Mouse (Mus musculus): ENCODE results near the gene Sema6d. TPM values are rescaled to one million over a fixed set of nuclear protein-coding genes. Genes with fewer than 3 reads are reported as not detected.
"Not testable (repeated sequence)": the region's sequence is repeated elsewhere in the genome, so short reads cannot be mapped to it uniquely, and the experiment has no call there.

The Sema6d gene
- total RNA-seq, 1 experiment from 2014 or later: not detected

GRCm38 (mm10) chr2:124329473-124330130, 239.8 kb downstream of the Sema6d start:
- ATAC-seq (replicated peaks in 1 of 2; ENCODE audit: insufficient read depth in 1 of 2, low FRiP score in 2 of 2, low TSS enrichment in 1 of 2, low read depth in 1 of 2, poor library complexity in 2 of 2, severe bottlenecking in 2 of 2): no peak

GRCm38 (mm10) chr2:124332890-124333289, 243.1 kb downstream of the Sema6d start:
- no peak for ATAC-seq (replicated peaks in 1 of 2; ENCODE audit: insufficient read depth in 1 of 2, low FRiP score in 2 of 2, low TSS enrichment in 1 of 2, low read depth in 1 of 2, poor library complexity in 2 of 2, severe bottlenecking in 2 of 2)

DNA sequence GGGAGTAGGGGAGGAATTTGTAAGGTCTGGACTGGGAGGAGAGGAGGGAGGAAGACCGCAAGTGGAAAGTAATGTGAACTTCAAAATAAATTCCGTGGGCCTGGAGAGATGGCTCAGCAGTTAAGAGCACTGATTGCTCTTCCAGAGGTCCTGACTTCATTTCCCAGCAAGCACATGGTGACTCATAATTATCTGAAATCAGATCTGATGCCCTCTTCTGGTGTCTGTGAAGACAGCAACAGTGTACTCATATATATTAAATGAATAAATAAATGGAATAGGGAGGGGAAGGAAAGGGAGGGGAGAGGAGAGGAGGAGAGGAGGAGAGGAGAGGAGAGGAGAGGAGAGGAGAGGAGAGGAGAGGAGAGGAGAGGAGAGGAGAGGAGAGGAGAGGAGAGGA, 244.9 kb downstream of the Sema6d start:
- ATAC-seq (replicated peaks in 1 of 2; ENCODE audit: insufficient read depth in 1 of 2, low FRiP score in 2 of 2, low TSS enrichment in 1 of 2, low read depth in 1 of 2, poor library complexity in 2 of 2, severe bottlenecking in 2 of 2): not testable (repeated sequence)

DNA sequence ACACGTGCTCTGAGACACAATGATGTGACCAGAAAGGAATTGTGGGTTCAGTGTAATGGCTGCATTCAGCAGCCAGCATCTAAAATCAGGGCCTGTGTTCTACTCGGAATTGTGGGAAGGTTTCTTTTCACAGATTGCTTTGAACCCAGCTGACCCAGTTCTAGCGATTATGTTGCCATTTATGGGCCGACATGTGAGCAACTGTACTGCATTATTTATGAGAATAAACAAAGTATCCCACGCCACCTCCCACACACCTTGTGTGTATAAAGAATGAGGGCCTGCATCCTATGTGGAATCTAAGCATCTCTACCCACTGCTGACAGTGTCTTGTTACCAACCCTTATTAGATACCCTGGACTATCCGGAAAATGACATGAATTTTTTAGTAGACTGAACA, 248.5 kb downstream of the Sema6d start:
- ATAC-seq (replicated peaks in 1 of 2; ENCODE audit: insufficient read depth in 1 of 2, low FRiP score in 2 of 2, low TSS enrichment in 1 of 2, low read depth in 1 of 2, poor library complexity in 2 of 2, severe bottlenecking in 2 of 2): no peak

DNA sequence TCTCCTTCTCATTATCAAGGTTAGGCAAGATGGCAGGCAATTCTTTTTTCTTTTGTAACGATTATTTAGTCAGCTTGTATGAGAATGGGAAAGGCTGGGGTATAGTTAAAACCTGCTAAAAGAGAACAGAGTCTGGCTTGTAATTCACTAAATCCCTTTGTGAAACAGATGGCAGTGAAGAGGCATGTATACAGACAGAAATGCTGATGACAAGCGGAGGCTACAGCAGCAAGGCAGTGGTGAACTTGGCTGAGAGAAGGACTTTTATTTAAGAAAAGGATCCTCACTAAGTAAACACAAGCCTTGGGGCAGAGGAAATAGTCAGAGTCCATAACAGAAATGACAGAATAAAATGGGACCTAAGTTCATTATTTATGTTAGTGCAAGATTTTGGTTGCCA, 264.4 kb downstream of the Sema6d start:
- ATAC-seq (replicated peaks in 1 of 2; ENCODE audit: insufficient read depth in 1 of 2, low FRiP score in 2 of 2, low TSS enrichment in 1 of 2, low read depth in 1 of 2, poor library complexity in 2 of 2, severe bottlenecking in 2 of 2): no peak

GRCm38 (mm10) chr2:124354716-124355115, 264.9 kb downstream of the Sema6d start:
- no peak for ATAC-seq (replicated peaks in 1 of 2; ENCODE audit: insufficient read depth in 1 of 2, low FRiP score in 2 of 2, low TSS enrichment in 1 of 2, low read depth in 1 of 2, poor library complexity in 2 of 2, severe bottlenecking in 2 of 2)

DNA sequence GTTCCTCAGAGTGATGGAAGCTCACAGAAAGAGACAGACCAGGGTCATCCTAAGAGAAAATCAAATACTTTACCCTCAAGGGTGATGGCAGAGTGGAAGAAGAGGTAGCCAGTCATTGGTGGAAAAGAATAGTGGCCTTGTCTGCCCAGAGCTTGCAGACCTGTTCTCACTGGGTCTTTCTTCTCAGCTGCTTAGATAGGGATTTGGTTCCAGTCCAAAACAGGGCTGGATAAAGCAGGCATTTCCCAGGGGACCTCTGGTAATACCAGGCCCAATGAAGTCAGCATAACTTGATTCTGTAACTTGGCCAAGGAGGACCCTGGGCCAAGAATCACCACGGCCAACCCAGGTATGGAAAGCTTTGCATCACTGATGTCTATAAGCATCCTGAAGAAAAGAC, 279.5 kb downstream of the Sema6d start:
- ATAC-seq (replicated peaks in 1 of 2; ENCODE audit: insufficient read depth in 1 of 2, low FRiP score in 2 of 2, low TSS enrichment in 1 of 2, low read depth in 1 of 2, poor library complexity in 2 of 2, severe bottlenecking in 2 of 2): no peak

- ATAC-seq (replicated peaks in 1 of 2; ENCODE audit: insufficient read depth in 1 of 2, low FRiP score in 2 of 2, low TSS enrichment in 1 of 2, low read depth in 1 of 2, poor library complexity in 2 of 2, severe bottlenecking in 2 of 2): no peak
These were observed 280.2 kb downstream of the Sema6d start for GRCm38 (mm10) chr2:124369991-124370390.

- ATAC-seq (replicated peaks in 1 of 2; ENCODE audit: insufficient read depth in 1 of 2, low FRiP score in 2 of 2, low TSS enrichment in 1 of 2, low read depth in 1 of 2, poor library complexity in 2 of 2, severe bottlenecking in 2 of 2): no peak
These were observed 281.6 kb downstream of the Sema6d start for GRCm38 (mm10) chr2:124371363-124371762.

- no peak for ATAC-seq (replicated peaks in 1 of 2; ENCODE audit: insufficient read depth in 1 of 2, low FRiP score in 2 of 2, low TSS enrichment in 1 of 2, low read depth in 1 of 2, poor library complexity in 2 of 2, severe bottlenecking in 2 of 2)
These were observed 295.3 kb downstream of the Sema6d start for GRCm38 (mm10) chr2:124385053-124385452.

DNA sequence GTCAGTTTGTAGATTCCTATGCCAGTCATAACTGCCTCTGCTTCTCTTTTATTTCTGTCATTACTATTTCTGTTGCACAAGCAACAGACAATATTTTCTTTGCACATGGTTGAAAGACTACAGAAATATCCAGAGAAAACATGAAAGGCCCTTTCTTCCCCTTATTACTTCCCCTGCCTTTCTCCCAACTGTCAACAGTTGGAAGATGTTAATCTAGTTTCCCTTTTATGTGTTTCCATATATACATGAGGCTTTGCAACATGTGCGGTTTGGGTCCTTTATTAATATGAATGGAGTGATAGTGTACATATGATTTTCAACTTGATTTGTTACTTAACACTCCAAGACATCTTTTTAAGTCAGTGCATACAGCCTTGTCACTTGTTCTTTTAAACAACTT, 296.0 kb downstream of the Sema6d start:
- ATAC-seq (replicated peaks in 1 of 2; ENCODE audit: insufficient read depth in 1 of 2, low FRiP score in 2 of 2, low TSS enrichment in 1 of 2, low read depth in 1 of 2, poor library complexity in 2 of 2, severe bottlenecking in 2 of 2): no peak

DNA sequence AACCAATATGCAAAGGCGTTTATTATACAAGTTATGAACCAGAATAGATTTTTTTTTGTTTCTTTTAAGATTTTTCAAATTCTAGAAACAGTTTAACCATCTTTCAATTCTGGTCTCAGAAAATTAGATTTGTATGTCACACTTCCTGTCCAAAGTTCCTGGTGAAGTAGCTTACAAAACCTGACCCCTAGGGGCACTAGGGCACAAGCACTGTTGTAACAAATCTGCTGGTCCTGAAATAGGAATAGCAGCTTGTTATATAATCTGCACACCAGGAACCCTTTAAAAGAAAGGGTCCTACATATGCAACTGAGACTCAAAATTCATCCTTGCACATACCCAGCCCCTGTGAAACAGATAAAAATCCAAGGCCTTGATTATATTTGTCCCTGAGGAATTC, 298.5 kb downstream of the Sema6d start:
- no peak for ATAC-seq (replicated peaks in 1 of 2; ENCODE audit: insufficient read depth in 1 of 2, low FRiP score in 2 of 2, low TSS enrichment in 1 of 2, low read depth in 1 of 2, poor library complexity in 2 of 2, severe bottlenecking in 2 of 2)

DNA sequence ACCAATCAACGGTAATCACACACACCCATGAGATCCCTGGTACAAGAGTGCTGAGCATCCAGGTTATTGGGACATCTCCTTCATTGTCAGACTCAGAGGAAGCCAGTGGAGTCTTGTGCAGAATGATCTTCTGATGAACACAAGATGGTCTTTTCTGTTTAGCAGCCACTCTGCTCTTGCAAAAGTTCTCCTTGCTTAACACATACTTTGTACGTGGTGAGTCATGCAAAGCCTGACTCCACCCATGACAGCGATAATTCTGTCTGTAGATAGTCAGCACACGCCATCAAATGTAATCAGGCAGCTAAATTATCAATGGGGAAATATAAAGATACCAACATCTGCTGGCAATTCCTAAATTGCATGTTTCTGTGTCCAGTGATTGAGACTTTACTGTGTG, 307.0 kb downstream of the Sema6d start:
- no peak for ATAC-seq (replicated peaks in 1 of 2; ENCODE audit: insufficient read depth in 1 of 2, low FRiP score in 2 of 2, low TSS enrichment in 1 of 2, low read depth in 1 of 2, poor library complexity in 2 of 2, severe bottlenecking in 2 of 2)

GRCm38 (mm10) chr2:124397304-124397703, 307.5 kb downstream of the Sema6d start:
- no peak for ATAC-seq (replicated peaks in 1 of 2; ENCODE audit: insufficient read depth in 1 of 2, low FRiP score in 2 of 2, low TSS enrichment in 1 of 2, low read depth in 1 of 2, poor library complexity in 2 of 2, severe bottlenecking in 2 of 2)

DNA sequence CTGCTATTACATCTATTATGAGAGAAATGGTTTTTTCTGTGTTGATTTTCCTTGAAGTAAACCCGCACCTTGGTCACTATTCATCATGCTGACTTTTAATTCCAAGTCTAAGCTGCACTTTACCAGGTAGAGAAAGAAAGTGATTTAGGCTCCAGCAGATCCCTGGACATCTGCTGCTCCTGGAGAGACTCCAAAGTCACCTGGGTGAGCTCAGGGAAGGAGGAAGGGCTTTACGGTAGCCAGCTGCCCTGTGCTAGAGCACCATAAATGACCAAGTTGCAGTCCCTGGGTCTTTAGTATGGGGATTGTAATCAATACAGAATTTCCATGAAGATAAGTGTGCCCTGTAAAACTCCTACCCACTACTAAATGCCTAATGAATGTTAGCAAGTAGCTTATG, 309.8 kb downstream of the Sema6d start:
- ATAC-seq (replicated peaks in 1 of 2; ENCODE audit: insufficient read depth in 1 of 2, low FRiP score in 2 of 2, low TSS enrichment in 1 of 2, low read depth in 1 of 2, poor library complexity in 2 of 2, severe bottlenecking in 2 of 2): no peak

- ATAC-seq (replicated peaks in 1 of 2; ENCODE audit: insufficient read depth in 1 of 2, low FRiP score in 2 of 2, low TSS enrichment in 1 of 2, low read depth in 1 of 2, poor library complexity in 2 of 2, severe bottlenecking in 2 of 2): no peak
These were observed 312.1 kb downstream of the Sema6d start for GRCm38 (mm10) chr2:124401727-124402380.

GRCm38 (mm10) chr2:124403571-124403970, 313.8 kb downstream of the Sema6d start:
- ATAC-seq (replicated peaks in 1 of 2; ENCODE audit: insufficient read depth in 1 of 2, low FRiP score in 2 of 2, low TSS enrichment in 1 of 2, low read depth in 1 of 2, poor library complexity in 2 of 2, severe bottlenecking in 2 of 2): no peak

DNA sequence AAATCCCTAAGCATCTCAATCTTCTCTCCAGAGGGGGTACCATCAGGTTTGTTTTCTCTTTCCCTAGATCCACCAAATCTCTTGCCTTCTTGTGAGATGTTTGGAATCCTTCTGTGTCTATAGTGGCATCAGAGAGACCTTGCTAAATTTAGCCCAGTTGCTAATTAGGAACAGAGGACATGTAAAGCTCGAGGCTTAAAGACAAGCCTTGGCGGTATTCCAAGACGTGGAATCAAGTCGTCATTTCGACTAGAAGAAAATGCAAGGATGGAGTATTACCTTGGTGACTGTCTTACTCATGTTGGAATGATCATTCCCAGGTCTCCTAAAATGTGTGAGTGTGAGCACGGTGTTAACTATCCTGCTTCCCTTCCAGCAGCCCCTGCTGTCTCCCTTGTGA, 314.2 kb downstream of the Sema6d start:
- ATAC-seq (replicated peaks in 1 of 2; ENCODE audit: insufficient read depth in 1 of 2, low FRiP score in 2 of 2, low TSS enrichment in 1 of 2, low read depth in 1 of 2, poor library complexity in 2 of 2, severe bottlenecking in 2 of 2): no peak
